Mouse (Mus musculus) heart, adult 2 months (tissue): Measurements from ENCODE around the gene Clstn2.

ENCODE experiments used
- CTCF ChIP-seq: fragments of 200-600 bp; IDR thresholded peaks from 2 replicates; pipeline ENCODE4 v1.8.1; 2022; ENCODE audit warnings: antibody characterized with exemption, mild to moderate bottlenecking, moderate library complexity
- EP300 ChIP-seq: fragments of 200-500 bp; IDR thresholded peaks from 2 replicates; pipeline ENCODE4 v1.6.1; 2011; ENCODE audit warnings: low read depth, low read length, control low read depth; ENCODE audit not compliant: insufficient read depth
- POLR2A ChIP-seq: fragments of 200-500 bp; IDR thresholded peaks from 2 replicates; pipeline ENCODE4 v1.6.1; 2011; ENCODE audit warnings: mild to moderate bottlenecking, low read depth, low read length, control low read depth; ENCODE audit not compliant: insufficient read depth

DNA sequence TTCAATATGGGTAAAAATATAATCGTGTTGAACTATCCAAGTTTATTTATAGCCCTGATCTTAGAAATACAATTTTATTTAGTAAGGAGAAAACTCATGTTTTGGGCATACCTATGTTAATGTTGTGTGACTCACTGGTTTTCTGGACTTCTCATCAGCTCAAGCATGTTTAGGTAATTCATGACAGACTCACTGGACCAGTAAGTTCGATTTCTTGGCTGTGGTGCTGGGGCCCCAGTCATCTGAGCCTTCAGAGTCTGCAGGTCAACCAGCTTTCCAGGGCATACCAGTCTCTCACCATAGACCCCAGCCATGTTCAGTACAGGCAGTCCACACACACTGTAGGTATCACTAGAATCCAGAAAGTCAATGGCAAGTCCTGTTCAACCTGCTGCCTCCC lies 279.3 kb downstream of the Clstn2 start:
- TF ChIP-seq POLR2A (no peak), CTCF (no peak), EP300 (no peak)
